Mouse (Mus musculus) urinary bladder, postnatal 36 days (tissue): ENCODE data around the gene Ttc17.
A peak's percentile ranks its signal among the peaks of the same experiment; 100 is the strongest.

Source experiments
- DNase-seq, 2 experiments: peaks; one replicate each; pipeline ENCODE4 v3.0.0; 2022; ENCODE audit warnings: low spot score in 2 of 2, mixed read lengths in 1 of 2

The Ttc17 gene

GRCm38 (mm10) chr2:94381057-94381647 lies 25.3 kb downstream of the Ttc17 start:
- no peak for DNase-seq

DNA sequence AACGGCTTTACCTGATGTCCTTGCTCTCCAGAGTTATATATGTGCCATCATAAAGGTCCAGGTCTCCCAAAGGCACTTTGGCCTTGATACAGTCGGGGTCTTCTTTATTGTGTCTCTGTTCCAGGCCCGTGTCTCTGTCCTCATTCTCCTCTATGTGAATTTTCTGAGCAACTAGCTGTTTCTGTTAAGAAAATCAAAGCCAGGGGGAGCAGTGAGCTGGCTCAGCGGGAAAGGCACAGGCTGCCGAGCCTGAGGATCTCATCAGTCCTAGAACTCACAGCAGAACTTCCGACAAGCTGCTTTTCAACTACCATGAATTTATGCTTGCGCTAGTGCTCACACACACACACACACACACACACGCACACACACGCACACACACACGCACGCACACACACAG lies 27.8 kb downstream of the Ttc17 start:
- no peak for DNase-seq

- peak; percentile 21 to 32 for DNase-seq
Observed at GRCm38 (mm10) chr2:94371093-94371492, 35.4 kb downstream of the Ttc17 start.

DNA sequence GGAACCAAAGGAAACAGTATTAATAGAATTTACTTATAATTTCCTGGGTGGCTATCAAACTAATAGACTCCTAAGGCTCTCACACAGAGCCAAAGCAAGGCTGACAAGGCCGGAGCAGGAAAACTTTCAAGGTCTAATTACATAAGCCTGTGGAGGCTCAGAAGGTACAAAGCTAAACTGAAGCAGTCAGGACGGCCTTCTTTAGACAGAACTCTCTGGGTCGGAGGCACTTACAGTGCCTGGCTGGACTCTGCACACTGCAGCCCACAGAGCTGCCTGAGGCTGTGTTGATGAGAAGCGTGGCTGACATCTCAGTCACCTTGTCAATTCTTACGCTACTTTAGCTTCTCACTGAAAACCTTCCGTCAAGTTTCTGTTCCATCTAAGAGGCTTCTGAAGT lies 42.7 kb downstream of the Ttc17 start:
- no peak for DNase-seq

GRCm38 (mm10) chr2:94360398-94360973 lies 46.0 kb downstream of the Ttc17 start:
- no peak for DNase-seq

DNA sequence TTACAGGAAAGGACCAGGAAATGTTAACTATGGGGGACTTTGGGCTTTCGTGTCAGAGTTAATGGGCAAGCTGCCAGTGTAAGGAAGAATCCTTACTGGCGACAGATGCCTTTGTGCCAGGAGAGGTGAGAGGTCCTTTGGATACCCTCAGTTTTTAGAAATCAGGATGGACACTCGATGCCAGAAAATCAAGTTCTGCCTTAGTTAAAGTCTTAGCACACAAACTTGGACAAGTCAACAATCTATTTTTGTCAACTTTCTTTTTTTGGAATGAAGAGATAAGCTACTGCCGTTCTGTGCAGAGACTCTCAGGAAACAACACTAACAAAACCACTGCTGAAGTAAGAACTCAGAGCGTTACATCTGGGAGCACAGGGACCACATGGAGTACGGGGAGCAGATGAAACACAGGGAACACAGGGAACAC lies 58.3 kb downstream of the Ttc17 start:
- no peak for DNase-seq

DNA sequence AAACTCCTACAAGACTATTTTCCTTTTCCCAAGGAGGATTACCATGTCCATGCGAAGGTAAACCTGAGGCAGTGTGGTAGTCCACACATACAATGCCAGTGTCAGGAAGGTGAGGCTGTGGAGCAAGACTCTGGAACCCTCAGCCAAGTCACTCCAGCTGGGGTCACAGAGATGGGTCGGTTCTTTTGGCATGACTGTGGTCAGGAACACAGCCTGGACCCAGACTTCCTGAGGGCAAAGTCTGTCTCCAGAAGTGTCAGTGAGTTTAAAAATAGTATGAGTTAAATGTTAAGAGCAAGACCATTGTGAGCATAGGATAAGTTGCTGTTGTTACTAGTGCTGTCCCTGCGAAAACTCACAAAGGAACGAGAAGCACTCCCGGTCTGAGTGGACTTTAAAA lies 59.7 kb downstream of the Ttc17 start:
- no peak for DNase-seq

GRCm38 (mm10) chr2:94344624-94345023 lies 61.9 kb downstream of the Ttc17 start:
- no peak for DNase-seq

GRCm38 (mm10) chr2:94343290-94344285 lies 62.9 kb downstream of the Ttc17 start:
- DNase-seq = no peak

DNA sequence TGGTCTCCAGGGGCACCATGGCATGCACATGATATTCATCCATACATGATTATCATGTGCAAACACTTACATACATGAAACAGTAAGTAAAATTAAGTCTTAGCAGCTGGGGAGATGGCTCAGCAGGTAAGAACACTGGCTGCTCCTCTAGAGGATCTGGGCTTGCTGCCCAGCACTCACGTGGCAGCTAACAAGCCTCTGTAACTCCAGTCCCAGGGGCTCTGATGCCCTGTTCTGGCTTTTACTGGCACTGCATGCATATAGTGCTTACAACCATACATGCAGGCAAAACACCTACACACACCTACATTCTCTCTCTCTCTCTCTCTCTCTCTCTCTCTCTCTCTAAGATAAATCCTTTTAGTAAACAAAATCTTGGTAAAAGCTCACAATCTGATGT lies 65.7 kb downstream of the Ttc17 start:
- DNase-seq = no peak

- DNase-seq = no peak
Observed at GRCm38 (mm10) chr2:94339495-94339894, 67.0 kb downstream of the Ttc17 start.

GRCm38 (mm10) chr2:94336336-94336735 lies 70.2 kb downstream of the Ttc17 start:
- DNase-seq = no peak

- DNase-seq = no peak
Observed at GRCm38 (mm10) chr2:94334742-94335046, 71.8 kb downstream of the Ttc17 start.

DNA sequence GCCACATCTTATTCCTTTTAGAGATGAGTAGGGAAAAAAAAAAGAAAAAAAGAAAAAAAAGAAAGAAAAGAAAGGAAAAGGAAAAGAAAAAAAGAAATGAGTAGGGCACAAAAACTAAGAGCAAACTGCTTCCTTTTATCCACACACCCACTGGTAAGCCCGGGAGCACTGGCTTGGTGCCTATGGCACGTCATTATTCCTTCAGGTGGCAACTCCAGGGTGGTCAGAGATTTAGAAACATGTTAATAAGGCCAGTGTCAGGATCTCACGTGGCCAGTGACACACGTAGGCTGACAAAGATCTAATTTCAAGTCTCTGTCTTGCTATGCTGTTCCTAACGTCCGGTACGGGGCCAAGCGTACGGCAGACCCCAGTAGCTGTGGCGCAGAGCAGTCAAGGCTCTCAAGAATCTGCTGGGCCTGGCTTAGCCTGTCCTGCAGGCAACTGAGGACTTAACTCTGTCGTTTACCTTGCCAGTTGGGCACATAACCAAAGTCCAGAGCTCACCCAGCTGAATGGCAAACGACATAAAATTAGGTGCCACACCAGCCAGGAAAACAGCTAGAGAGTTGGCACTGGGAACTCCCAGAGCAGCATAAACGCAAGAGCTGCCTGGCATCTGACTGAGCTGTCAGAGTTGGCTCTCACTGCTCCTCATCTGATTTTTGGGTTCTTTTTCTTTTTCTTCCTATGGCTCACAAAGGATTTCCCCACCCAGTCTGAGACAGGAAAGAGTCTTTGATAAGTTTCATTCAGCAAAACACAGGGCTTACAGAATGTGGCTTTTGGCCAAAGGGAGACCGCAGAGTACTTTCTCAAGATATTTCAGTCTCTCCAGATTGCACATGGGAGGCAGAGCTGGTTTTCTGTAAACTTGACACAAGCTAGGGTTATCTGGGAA lies 72.4 kb downstream of the Ttc17 start:
- DNase-seq = peak in 1 of 2 experiments; percentile 10

- DNase-seq = no peak
Observed at GRCm38 (mm10) chr2:94333086-94333485, 73.4 kb downstream of the Ttc17 start.

DNA sequence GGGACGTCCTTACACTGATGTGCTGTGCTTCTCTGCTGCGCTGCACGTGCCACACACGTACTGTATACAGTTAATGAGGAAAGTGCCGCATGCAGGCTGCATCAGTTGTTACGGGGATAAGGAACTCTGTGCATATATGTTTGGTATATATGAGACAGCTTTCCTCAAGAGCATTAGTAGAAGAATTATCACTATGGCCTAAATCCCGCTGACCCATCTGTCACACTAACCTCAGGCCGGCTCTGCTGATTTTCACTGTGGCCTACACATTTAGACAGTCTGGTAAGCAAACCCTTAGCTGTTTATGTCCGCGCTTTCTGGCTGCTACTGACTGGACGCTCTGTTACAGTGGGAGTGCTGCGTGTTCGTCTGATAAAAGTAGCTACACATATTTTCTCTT lies 77.2 kb downstream of the Ttc17 start:
- DNase-seq = no peak

DNA sequence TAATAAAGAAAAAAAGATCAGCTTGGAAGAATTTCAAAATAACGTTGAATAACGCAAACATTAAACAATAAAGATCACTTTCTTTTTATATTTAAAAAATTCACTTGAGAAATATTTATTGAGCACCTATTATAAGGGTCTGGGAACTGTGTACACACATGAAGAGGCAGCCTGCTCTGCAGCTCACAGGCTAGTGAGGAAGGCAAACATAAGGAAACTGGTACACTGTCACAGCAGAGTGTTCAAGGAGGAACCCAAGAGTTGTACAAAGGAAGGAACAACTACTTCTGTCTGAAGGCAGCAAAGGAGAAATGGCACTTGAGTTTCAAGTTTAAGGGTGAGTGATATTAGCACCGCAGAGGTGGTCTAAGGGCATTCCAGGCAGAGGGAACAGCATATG lies 78.7 kb downstream of the Ttc17 start:
- DNase-seq = no peak

DNA sequence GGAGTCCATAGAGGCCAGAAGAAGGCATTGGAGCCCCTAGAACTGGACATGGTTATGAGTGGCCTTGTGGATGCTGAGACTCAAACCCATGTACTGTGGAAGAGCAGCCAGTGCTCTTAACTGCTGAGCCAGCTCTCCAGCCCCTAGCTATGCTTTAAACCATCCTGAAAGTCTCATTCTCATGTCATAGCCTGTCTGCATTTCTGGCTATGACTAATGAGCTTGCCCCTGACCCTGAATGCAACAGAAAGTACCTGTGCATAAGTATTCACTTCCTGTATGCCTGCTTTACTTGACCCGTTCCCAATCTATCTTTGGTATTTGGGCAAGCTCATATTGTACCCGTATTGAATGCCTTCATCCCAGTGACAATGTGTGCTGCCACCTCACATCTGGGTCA lies 86.7 kb downstream of the Ttc17 start:
- no peak for DNase-seq

DNA sequence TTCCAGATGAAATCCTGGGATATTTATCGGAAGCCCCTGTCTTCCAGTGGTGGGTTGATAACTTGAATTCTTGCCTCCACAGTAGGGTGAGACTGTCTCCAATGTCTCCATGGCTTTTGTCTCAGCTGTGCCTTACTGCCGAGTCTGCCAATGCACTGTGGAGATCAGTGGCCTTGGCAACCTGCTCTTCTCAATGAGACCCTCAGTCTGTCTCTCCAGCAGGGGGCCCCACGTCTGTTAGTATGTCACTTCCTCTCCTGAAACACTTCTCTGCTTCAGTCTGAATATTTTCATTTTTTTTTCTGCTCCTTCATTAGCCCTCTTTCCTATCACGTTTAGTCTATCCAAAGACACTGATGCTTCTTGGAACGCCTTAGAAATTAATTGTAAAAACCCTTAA lies 90.0 kb downstream of the Ttc17 start:
- DNase-seq = no peak

GRCm38 (mm10) chr2:94303984-94304383 lies 102.5 kb downstream of the Ttc17 start:
- no peak for DNase-seq

DNA sequence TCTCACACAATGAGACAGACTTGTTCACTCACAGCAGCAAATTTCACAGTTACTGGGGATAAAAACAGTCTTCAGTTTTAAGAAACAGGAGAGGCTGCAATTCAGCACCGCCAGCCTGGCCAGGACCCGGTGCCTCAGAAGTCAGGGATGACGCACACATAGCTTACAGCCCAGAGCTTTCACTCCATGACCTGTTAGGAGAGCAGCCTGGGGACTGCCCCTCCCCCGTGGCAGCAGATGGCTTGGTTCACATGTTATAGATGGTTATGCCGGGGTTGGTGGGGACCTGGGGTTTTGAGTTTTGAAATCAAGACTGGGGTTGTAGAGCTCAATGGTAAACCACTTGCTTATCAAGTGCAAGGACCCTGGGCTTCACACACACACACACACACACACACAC lies 104.1 kb downstream of the Ttc17 start:
- no peak for DNase-seq

GRCm38 (mm10) chr2:94301749-94302148 lies 104.7 kb downstream of the Ttc17 start:
- DNase-seq = no peak
